Mouse (Mus musculus): ENCODE results near the gene Myo15b.

Gene Myo15b

GRCm38 (mm10) chr11:115941980-115942379 lies 83.8 kb downstream of the Myo15b start:
- DNase-seq (ENCODE audit: low read depth, low spot score): no peak

All from skeletal muscle tissue, adult 2 months (tissue).